Mouse (Mus musculus): ENCODE data around the gene Lmnb2.

DNA sequence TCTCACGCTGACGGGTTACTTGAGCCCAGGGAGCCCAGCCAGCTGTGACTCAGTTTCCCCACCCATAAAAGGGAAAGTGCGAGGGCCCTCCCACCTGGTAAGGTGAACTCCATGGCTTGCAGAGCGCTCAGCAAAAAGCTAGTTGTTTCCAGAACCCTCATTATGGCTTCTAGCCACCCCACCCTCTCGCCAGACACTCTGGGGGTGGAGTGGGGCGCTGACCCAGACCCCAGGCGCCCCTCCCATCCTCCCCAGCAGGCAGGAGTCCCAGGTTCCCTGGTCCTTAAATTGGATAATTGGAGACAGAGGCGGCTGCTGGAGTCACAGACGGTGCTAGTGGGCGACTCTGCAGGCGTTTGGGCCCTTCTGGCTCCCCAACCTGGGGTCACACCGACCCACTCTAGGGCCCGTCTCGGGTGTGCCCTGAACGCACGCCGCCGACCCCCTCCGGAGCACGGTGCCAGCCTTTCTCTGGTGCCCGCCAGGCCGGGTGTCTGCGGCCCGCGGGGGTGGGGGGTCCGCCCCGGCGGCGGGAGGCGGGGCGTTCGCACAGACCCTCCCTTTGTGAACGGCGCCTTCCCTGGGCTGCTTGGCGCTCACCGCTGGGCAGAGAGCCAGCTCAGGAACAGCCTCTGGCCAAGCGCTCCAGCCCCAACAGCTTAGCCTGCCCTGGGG lies 18.2 kb upstream of the Lmnb2 start:
- no peak for TF ChIP-seq CTCF (IDR thresholded peaks at IDR 0.05; ENCODE audit: low read depth, low read length)
- no peak for TF ChIP-seq POLR2AphosphoS5 (IDR thresholded peaks at IDR 0.05; ENCODE audit: insufficient replicate concordance, low read depth, low read length)

Measured in G1E (cell line).